Mouse (Mus musculus): ENCODE measurements at regions not wholly inside any gene's neighbourhood (a gene's known extent, or its start where the extent isn't known, plus 50 kb on each side); places are given as distances from the start of the nearest gene placed in this dataset.
"Not testable (repeated sequence)": the region's sequence is repeated elsewhere in the genome, so short reads cannot be mapped to it uniquely, and the experiment has no call there.

GRCm38 (mm10) chr3:5806947-5807575 is 56.5 kb downstream of the Gm8797 start:
- ATAC-seq: no peak

- no peak for ATAC-seq
These were observed 60.5 kb downstream of the Gm8797 start for GRCm38 (mm10) chr3:5811071-5811590.

DNA sequence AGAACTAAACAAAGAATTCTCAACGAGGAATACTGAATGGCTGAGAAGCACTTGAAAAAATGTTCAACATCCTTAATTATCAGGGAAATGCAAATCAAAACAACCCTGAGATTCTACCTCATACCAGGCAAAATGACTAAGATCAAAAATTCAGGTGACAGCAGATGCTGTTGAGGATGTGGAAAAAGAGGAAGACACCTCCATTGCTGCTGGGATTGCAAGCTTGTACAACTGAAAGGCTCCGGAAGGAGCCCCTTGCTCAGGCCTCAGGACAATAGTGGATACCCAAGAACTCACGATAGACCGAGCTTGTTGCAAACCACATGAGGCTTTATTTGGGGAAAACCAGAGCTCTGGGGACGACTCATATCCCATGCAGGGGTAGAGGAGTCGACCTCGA is 69.6 kb downstream of the Gm8797 start:
- not testable (repeated sequence) for ATAC-seq

GRCm38 (mm10) chr3:5860237-5860636 is 109.6 kb downstream of the Gm8797 start:
- ATAC-seq: not testable (repeated sequence)

GRCm38 (mm10) chr3:5870407-5870806 is 119.8 kb downstream of the Gm8797 start:
- ATAC-seq: no peak

GRCm38 (mm10) chr3:5879113-5879512 is 128.5 kb downstream of the Gm8797 start:
- ATAC-seq: no peak

DNA sequence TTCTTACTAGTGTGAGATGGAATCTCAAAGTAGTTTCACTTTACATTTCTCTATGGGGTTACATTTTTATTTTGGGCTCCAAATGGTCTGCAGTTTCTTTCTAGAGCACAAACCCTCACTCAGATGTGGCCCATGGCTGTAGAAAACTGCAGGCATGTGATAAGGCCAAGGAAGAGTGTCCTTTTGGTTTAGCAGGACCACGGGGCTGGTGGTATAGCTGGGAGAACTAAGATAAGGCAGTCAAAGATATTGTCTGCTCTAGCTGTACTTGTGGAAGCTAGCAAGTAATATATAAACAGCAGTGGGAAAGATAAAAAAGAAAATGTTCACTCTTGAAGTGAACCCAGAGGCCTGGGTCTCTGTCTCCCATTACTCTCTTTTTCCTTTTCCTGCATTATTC is 166.9 kb downstream of the Gm8797 start:
- no peak for ATAC-seq

DNA sequence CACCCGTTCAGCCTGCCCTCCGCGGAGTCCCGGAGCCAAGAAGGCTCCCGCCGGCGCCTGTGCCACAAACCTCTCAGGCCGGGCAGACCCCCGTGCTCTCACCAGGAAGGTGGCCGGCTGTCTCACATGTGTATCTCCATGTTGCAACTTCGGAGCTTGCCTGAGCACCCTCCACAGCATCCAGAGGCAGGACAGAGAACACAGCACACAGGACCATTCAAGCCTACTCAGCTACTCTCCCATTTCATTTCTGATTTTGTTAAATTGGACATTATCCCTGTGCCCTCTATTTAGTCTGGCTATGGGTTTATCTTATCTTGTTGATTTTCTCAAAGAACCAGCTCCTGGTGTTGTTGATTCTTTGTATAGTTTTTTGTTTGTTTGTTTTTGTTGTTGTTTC is 199.6 kb downstream of the Gm8797 start:
- ATAC-seq: peak; percentile 54

DNA sequence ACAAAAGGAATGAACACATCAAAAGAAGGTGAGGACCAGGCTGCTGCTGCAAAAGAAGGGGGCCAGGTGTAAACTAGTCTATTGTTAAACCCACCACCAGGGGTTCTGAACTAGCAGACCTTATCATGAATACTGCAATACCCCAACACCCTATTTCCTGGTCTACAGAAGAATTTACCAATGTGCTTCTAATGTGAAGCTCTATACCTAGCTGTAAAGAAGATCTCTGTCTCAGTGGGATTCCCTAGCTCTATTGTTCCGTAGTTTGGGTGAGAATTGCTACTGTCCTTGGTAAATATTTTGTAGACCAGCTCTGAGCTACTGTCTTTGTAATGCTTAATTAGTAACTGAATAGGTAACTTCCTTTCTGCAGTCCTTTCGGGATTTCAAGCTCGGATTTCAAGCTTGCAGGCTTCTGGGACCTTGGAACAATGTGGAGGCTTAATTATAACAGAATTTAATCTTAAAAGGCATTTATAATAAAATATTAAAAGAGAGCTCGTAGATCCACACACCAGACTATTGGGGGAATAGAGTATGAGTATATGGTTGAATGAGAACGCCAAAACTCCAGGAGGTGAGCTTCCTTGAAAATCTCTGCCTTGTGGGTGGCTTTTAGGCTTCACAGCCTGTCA is 238.5 kb downstream of the Gm8797 start:
- not testable (repeated sequence) for ATAC-seq

GRCm38 (mm10) chr3:6004423-6004822 is 253.8 kb downstream of the Gm8797 start:
- no peak for ATAC-seq

- ATAC-seq: no peak
These were observed 268.1 kb downstream of the Gm8797 start for GRCm38 (mm10) chr3:6018749-6019148.

GRCm38 (mm10) chr3:6041325-6041724 is 290.7 kb downstream of the Gm8797 start:
- not testable (repeated sequence) for ATAC-seq

- ATAC-seq: no peak
These were observed 299.0 kb downstream of the Gm8797 start for GRCm38 (mm10) chr3:6049472-6050045.

DNA sequence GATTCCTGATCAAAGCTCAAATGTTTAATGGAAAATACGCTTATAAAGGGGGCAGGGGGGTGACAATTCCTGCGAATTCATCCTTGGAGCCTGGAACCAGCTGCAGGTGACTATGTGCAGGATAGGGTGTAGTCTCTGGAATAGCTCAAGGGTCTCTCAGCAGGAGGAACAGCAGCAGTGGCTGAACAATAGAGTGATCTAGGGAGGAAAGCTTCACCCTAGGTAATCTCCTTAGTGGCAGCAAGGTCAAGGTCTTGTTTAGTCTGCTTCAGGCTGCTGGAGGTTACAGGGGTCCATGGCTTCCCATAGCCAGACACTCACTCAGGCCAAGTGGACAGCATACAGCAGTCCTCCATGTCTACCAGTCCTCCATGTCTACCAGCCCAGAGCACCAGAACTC is 301.3 kb downstream of the Gm8797 start:
- no peak for ATAC-seq

DNA sequence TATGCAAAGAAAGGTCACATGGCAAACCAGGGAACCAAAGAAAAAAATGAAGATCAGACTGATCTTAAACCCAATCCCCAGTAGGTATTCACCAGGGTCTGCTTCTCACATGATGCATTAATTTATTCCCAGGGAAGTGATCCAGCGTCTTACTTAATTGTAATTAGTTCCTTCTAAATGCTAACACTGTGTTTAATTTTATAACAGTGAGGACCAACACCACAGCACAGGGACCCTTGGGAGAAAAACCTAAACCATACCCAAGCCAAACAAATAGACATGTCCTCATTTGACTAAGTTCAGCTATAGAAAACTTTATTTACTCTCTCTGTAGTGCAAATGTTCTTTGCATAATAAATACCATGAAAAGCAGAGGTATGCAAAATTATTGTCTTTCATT is 333.2 kb downstream of the Gm8797 start:
- no peak for ATAC-seq

DNA sequence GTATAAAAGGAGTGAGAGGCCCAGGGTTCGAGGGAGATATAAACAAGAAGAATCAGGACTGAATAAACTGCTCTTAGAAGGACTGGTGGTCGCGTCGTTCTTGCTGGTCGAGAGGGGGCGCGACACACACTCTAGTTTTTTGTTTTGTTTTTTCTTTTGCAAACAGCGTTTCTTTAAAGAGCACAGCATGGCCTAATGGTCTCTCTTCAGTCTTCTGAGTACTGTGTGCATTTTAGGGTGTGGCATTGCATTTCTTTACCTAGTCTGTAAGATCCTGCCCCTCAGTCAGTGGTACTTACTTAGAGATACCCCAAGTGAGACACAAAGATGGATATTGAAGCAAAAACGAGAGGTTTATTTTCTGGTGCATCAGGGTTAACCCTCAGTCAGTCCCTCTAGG is 336.7 kb downstream of the Gm8797 start:
- no peak for ATAC-seq

- ATAC-seq: no peak
These were observed 343.3 kb downstream of the Gm8797 start for GRCm38 (mm10) chr3:6093931-6094330.

GRCm38 (mm10) chr3:6094410-6094809 is 343.8 kb downstream of the Gm8797 start:
- ATAC-seq: not testable (repeated sequence)

- ATAC-seq: no peak
These were observed 350.3 kb downstream of the Gm8797 start for GRCm38 (mm10) chr3:6100863-6101262.

- ATAC-seq: no peak
These were observed 352.3 kb downstream of the Gm8797 start for GRCm38 (mm10) chr3:6102866-6103265.

GRCm38 (mm10) chr3:6106659-6107058 is 356.1 kb downstream of the Gm8797 start:
- ATAC-seq: no peak

DNA sequence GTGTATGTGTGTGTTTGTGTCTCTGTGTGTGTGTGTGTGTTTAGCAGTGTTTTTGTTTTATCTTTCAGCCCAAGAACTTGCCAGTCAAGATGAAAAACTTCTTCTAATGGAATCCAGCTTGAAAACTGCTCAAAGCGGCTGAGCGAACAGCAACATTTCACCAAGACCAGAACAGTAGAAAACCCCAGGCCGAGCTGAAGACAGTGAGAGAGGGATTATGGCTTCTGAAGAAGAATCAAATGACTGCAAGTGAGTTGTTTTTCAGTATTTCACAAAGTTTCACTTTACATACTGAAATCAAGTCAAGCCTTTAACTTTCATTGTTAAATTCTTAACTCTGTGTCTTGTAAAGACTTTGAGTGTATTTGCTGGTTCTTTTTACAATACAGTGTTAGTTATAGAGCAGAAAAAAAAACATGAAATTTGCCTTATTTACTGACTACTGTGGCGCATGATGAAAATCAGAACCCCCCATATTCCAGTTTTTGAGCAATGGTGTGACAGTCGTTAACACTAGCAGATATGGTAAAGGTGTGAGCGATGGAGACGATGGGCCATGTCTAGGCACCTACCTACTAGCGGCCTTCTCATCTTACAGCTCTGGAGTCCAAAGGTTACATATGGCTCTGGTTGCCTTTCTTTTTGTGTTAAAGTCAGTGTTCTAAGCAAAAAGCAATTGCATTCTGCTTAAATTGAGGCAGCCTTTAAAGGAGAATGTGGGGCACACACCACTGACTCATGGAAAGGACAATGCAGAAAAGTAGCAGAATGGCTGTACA is 357.0 kb downstream of the Gm8797 start:
- no peak for ATAC-seq

DNA sequence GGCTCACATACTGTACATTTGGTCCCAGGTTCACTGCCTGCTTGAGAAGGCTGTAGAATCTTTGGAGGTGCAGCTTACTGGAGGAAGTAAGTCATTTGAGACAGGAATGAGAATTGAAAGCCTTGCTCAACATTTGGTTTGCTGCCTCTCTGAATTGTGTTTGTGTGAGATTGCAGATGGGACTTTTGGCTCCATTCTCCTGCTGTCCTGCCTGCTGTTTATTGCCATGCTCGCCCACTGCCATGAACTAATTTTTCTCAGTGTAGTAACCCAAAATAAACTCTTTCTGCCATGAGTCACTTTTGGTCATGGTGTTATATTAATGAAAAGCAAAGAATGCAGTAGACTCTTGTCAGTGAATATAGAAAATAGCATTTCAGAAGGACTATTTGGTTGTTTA is 368.1 kb downstream of the Gm8797 start:
- no peak for ATAC-seq

All from inflammation-experienced regulatory T-cells, adult 6 months (primary cell).